Mouse (Mus musculus): ENCODE data around the gene 1700020A23Rik. TPM values are rescaled to one million over a fixed set of nuclear protein-coding genes. Genes with fewer than 3 reads are reported as not detected.
A peak's percentile ranks its signal among the peaks of the same experiment; 100 is the strongest.

Gene 1700020A23Rik
- total RNA-seq, 2 experiments from 2014 or later: not detected

- peak; percentile 73 to 81 for DNase-seq (ENCODE audit: low spot score in 2 of 2)
Measured at GRCm38 (mm10) chr2:130450434-130450796, 45.4 kb downstream of the 1700020A23Rik start.

GRCm38 (mm10) chr2:130451086-130451726 is 46.1 kb downstream of the 1700020A23Rik start:
- DNase-seq (ENCODE audit: low spot score in 2 of 2): no peak

GRCm38 (mm10) chr2:130451727-130452090 is 46.6 kb downstream of the 1700020A23Rik start:
- no peak for DNase-seq (ENCODE audit: low spot score in 2 of 2)

- DNase-seq (ENCODE audit: low spot score in 2 of 2): no peak
Measured at GRCm38 (mm10) chr2:130452266-130452665, 47.2 kb downstream of the 1700020A23Rik start.

GRCm38 (mm10) chr2:130453421-130453820 is 48.4 kb downstream of the 1700020A23Rik start:
- no peak for DNase-seq (ENCODE audit: low spot score in 2 of 2)

- peak in 1 of 2 experiments; percentile 63 for DNase-seq (ENCODE audit: low spot score in 2 of 2)
Measured at GRCm38 (mm10) chr2:130454748-130455370, 49.8 kb downstream of the 1700020A23Rik start.

Other genes with a start within 250 kb of the 1700020A23Rik start
- gene Snrpb, start 225.9 kb upstream of the 1700020A23Rik start, total RNA-seq (2021): 100 to 1,000 TPM; 113 to 115 TPM
- under 1 TPM in 1 of 2 experiments, not detected in 1; 0.12 TPM for gene Tmc2, start 210.1 kb upstream of the 1700020A23Rik start, total RNA-seq (2021)
- 100 to 1,000 TPM; 122 to 153 TPM for gene Nop56, start 130.8 kb upstream of the 1700020A23Rik start, total RNA-seq (2021)
- 100 to 1,000 TPM; 316 to 319 TPM for gene Idh3b, start 120.7 kb upstream of the 1700020A23Rik start, total RNA-seq (2021)
- 1 to 10 TPM; 9.1 to 10.0 TPM for gene Ebf4, start 110.1 kb upstream of the 1700020A23Rik start, total RNA-seq (2021)
- gene Cpxm1, start 7.7 kb upstream of the 1700020A23Rik start, total RNA-seq (2021): 1 to 10 TPM; 5.8 to 7.3 TPM
- not detected for gene Gm28372, start within 50 bp of the 1700020A23Rik start, total RNA-seq (2021)
- gene Tmem239, start 1.2 kb downstream of the 1700020A23Rik start, total RNA-seq (2021): not detected
- 10 to 100 TPM; 85.2 to 87.8 TPM for gene Vps16, start 19.1 kb downstream of the 1700020A23Rik start, total RNA-seq (2021)
- gene Pced1a, start 19.4 kb downstream of the 1700020A23Rik start, total RNA-seq (2021): 10 to 100 TPM; 23.1 to 23.4 TPM
- gene Ptpra, start 45.0 kb downstream of the 1700020A23Rik start, total RNA-seq (2021): 100 to 1,000 TPM; 327 to 330 TPM
- gene Mrps26, start 158.5 kb downstream of the 1700020A23Rik start, total RNA-seq (2021): 10 to 100 TPM; 81.6 to 85.7 TPM
- not detected for gene Oxt, start 170.9 kb downstream of the 1700020A23Rik start, total RNA-seq (2021)
- 1 to 10 TPM; 1.4 to 1.5 TPM for gene Avp, start 177.3 kb downstream of the 1700020A23Rik start, total RNA-seq (2021)
- 10 to 100 TPM in 1 of 2 experiments, 1 to 10 TPM in 1; 9.6 to 10.4 TPM for gene Fastkd5, start 224.8 kb downstream of the 1700020A23Rik start, total RNA-seq (2021)
- 10 to 100 TPM in 1 of 2 experiments, 1 to 10 TPM in 1; 9.3 to 11.2 TPM for gene Ubox5, start 224.8 kb downstream of the 1700020A23Rik start, total RNA-seq (2021)
- gene Lzts3, start 237.5 kb downstream of the 1700020A23Rik start, total RNA-seq (2021): 100 to 1,000 TPM; 193 to 196 TPM